Mouse (Mus musculus) heart, embryonic 11.5 days (tissue): ENCODE measurements around the gene Mreg. TPM values are rescaled to one million over a fixed set of nuclear protein-coding genes. Genes with fewer than 3 reads are reported as not detected.
A peak's percentile ranks its signal among the peaks of the same experiment; 100 is the strongest.

ENCODE experiments used
- ATAC-seq: fragments of 200-750 bp; cut with Nextera tagmentation; replicated peaks from 2 replicates; pipeline ENCODE4 v1.8.0; 2017; ENCODE audit warnings: moderate library complexity; ENCODE audit not compliant: insufficient number of reproducible peaks, low FRiP score, low TSS enrichment
- H3K27ac ChIP-seq: fragments of 300-500 bp; sonication (generic); 2 replicates; pipeline ENCODE4 v1.5.1; 2014; ENCODE audit warnings: mild to moderate bottlenecking, low read depth, low read length
- H3K27me3 ChIP-seq: fragments of 300-500 bp; sonication (generic); 2 replicates; pipeline ENCODE4 v1.6.1; 2014; ENCODE audit warnings: mild to moderate bottlenecking, low read length, mixed read lengths; ENCODE audit not compliant: control insufficient read depth, insufficient read depth
- H3K36me3 ChIP-seq: fragments of 300-500 bp; sonication (generic); 2 replicates; pipeline ENCODE4 v1.6.1; 2014; ENCODE audit warnings: mild to moderate bottlenecking, low read length, moderate library complexity, mixed read lengths; ENCODE audit not compliant: control insufficient read depth, insufficient read depth
- H3K4me1 ChIP-seq: fragments of 300-500 bp; sonication (generic); 2 replicates; pipeline ENCODE4 v1.6.1; 2014; ENCODE audit warnings: low read length; ENCODE audit not compliant: control insufficient read depth, insufficient read depth
- H3K4me2 ChIP-seq: fragments of 300-500 bp; sonication (generic); 2 replicates; pipeline ENCODE4 v1.6.1; 2014; ENCODE audit warnings: mild to moderate bottlenecking, moderate library complexity
- H3K4me3 ChIP-seq: fragments of 300-500 bp; sonication (generic); 2 replicates; pipeline ENCODE4 v1.5.1; 2014; ENCODE audit warnings: low read depth, low read length
- H3K9ac ChIP-seq: fragments of 300-500 bp; sonication (generic); 2 replicates; pipeline ENCODE4 v1.6.1; 2014; ENCODE audit warnings: mild to moderate bottlenecking, low read depth, low read length, moderate library complexity
- H3K9me3 ChIP-seq: fragments of 300-500 bp; sonication (generic); replicated peaks from 2 replicates; pipeline ENCODE4 v1.6.1; 2016; ENCODE audit warnings: low read length; ENCODE audit not compliant: control insufficient read depth
- WGBS: fragments of 180-500 bp; shearing (Covaris S2); extraction: QIAGEN DNeasy Blood & Tissue Kit; methylation state at CpG from one replicate; pipeline ENCODE4 v1.1.7; 2014; ENCODE audit not compliant: insufficient replicate concordance; 5-methylcytosine and 5-hydroxymethylcytosine counted together
- polyA plus RNA-seq: library from polyadenylated mRNA; unstranded; fragments of >200 nt; fragmentation: Nextera tagmentation; extraction: Ambion mirVana; gene quantifications from 2 replicates; pipeline ENCODE4 v1.2.1, GENCODE M21; 2014

The Mreg gene
- polyA plus RNA-seq: 4.8 and 4.9 TPM in 2 replicates

- peak within 1 kb of the TSS; percentile 92 for H3K4me2 ChIP-seq
- peak within 1 kb of the TSS; percentile 68 for H3K9ac ChIP-seq
- 0 out of 2 replicates have a peak, but pooled peaks have one; percentile 61 for ATAC-seq
- H3K27ac ChIP-seq: no peak within 1 kb of the TSS; the same call in 1 of the 2 replicates
- H3K9me3 ChIP-seq: no peaks in the 10 kb centered on the region
- H3K4me1 ChIP-seq: peaks cover 12% of the 10 kb centered on the region
- H3K27me3 ChIP-seq: no peaks in the 10 kb centered on the region
- H3K4me3 ChIP-seq: peak within 1 kb of the TSS; percentile 60
- no peaks in the 10 kb centered on the region for H3K36me3 ChIP-seq
- WGBS: under 1% methylated on average over 69 of the region's 89 CpGs
Observed at GRCm38 (mm10) chr1:72211701-72212699, at the start of gene Mreg. Gene Mreg, minus strand, starts transcription at chr1:72212307.

GRCm38 (mm10) chr1:72256381-72257256 lies 44.5 kb upstream of the Mreg start:
- no peak overlapping the region for H3K9ac ChIP-seq
- no peak for ATAC-seq
- WGBS: 79% methylated on average over 9 of the region's 9 CpGs
- H3K4me3 ChIP-seq: no peak overlapping the region
- no peaks in the 10 kb centered on the region for H3K27me3 ChIP-seq
- no peaks in the 10 kb centered on the region for H3K36me3 ChIP-seq
- no peaks in the 10 kb centered on the region for H3K4me1 ChIP-seq
- no peak overlapping the region; the same call in 1 of the 2 replicates for H3K4me2 ChIP-seq
- no peaks in the 10 kb centered on the region for H3K9me3 ChIP-seq
- H3K27ac ChIP-seq: no peak overlapping the region

GRCm38 (mm10) chr1:72255854-72256175 lies 43.7 kb upstream of the Mreg start:
- WGBS: 41% methylated on average over 11 of the region's 11 CpGs
- H3K27ac ChIP-seq: 0 out of 2 replicates have a peak overlapping the region, but pooled peaks have one; percentile 58

GRCm38 (mm10) chr1:72255062-72255853 lies 43.2 kb upstream of the Mreg start:
- 4% methylated on average over 15 of the region's 15 CpGs for WGBS
- no peaks in the 10 kb centered on the region for H3K9me3 ChIP-seq

More at GRCm38 (mm10) chr1:72255854-72256175, 43.7 kb upstream of the Mreg start:
- ATAC-seq: no peak
- Histone ChIP-seq H3K9me3 (no peaks in the 10 kb centered on the region), H3K4me1 (no peaks in the 10 kb centered on the region), H3K4me2 (peak overlapping the region; percentile 70), H3K27me3 (no peaks in the 10 kb centered on the region), H3K9ac (peak overlapping the region; percentile 4; the same call in 1 of the 2 replicates), H3K36me3 (no peaks in the 10 kb centered on the region), H3K4me3 (no peak overlapping the region)

GRCm38 (mm10) chr1:72254545-72255061 lies 42.5 kb upstream of the Mreg start:
- H3K9ac ChIP-seq: peak overlapping the region; percentile 84
- no peaks in the 10 kb centered on the region for H3K9me3 ChIP-seq
- WGBS: under 1% methylated on average over 35 of the region's 35 CpGs
- H3K36me3 ChIP-seq: no peaks in the 10 kb centered on the region
- peak overlapping the region; percentile 95 for H3K27ac ChIP-seq
- peak overlapping the region; percentile 43 for H3K4me3 ChIP-seq
- H3K4me1 ChIP-seq: no peaks in the 10 kb centered on the region
- H3K4me2 ChIP-seq: peak overlapping the region; percentile 70
- H3K27me3 ChIP-seq: no peaks in the 10 kb centered on the region
- peak; percentile 81 for ATAC-seq

More at GRCm38 (mm10) chr1:72255062-72255853, 43.2 kb upstream of the Mreg start:
- Histone ChIP-seq H3K27ac (peak overlapping the region; percentile 95), H3K9ac (peak overlapping the region; percentile 84), H3K27me3 (no peaks in the 10 kb centered on the region), H3K4me1 (no peaks in the 10 kb centered on the region), H3K36me3 (no peaks in the 10 kb centered on the region), H3K4me2 (peak overlapping the region; percentile 70), H3K4me3 (peak overlapping the region; percentile 43)
- ATAC-seq: peak; percentile 83

- no peaks in the 10 kb centered on the region for H3K27me3 ChIP-seq
- WGBS: 46% methylated on average over 11 of the region's 11 CpGs
- H3K9me3 ChIP-seq: no peaks in the 10 kb centered on the region
- H3K36me3 ChIP-seq: no peaks in the 10 kb centered on the region
- no peak for ATAC-seq
- peak overlapping the region; percentile 43 for H3K4me3 ChIP-seq
- H3K4me2 ChIP-seq: peak overlapping the region; percentile 70
- peak overlapping the region; percentile 95; the same call in 1 of the 2 replicates for H3K27ac ChIP-seq
- H3K4me1 ChIP-seq: no peaks in the 10 kb centered on the region
- no peak overlapping the region for H3K9ac ChIP-seq
Observed at GRCm38 (mm10) chr1:72253881-72254491, 41.9 kb upstream of the Mreg start.

- Histone ChIP-seq H3K27ac (no peak overlapping the region), H3K27me3 (no peaks in the 10 kb centered on the region), H3K4me3 (no peak overlapping the region), H3K9ac (no peak overlapping the region), H3K4me2 (no peak overlapping the region), H3K9me3 (no peaks in the 10 kb centered on the region), H3K4me1 (no peaks in the 10 kb centered on the region), H3K36me3 (no peaks in the 10 kb centered on the region)
- no peak for ATAC-seq
- 76% methylated on average over 1 of the region's 1 CpGs for WGBS
Observed at GRCm38 (mm10) chr1:72251806-72252205, 39.7 kb upstream of the Mreg start.
